Mouse (Mus musculus) liver, adult 2 months (tissue): ENCODE measurements around the gene Grin3b. TPM values are rescaled to one million over a fixed set of nuclear protein-coding genes. Genes with fewer than 3 reads are reported as not detected.

Experiments
- DNase-seq: peaks from one replicate; pipeline ENCODE4 v3.0.0-alpha.2; 2011; ENCODE audit warnings: low read depth, low spot score; ENCODE audit errors: extremely low read depth
- H3K27ac ChIP-seq: fragments of 200-500 bp; replicated peaks from 2 replicates; pipeline ENCODE4 v1.5.1; 2012; ENCODE audit warnings: low read depth, mild to moderate bottlenecking, control low read depth, inconsistent platforms, low read length; ENCODE audit not compliant: insufficient read depth
- H3K27me3 ChIP-seq: fragments of 200-500 bp; 2 replicates; pipeline ENCODE4 v1.6.1; 2012; ENCODE audit warnings: mild to moderate bottlenecking, moderate library complexity, low read length, inconsistent platforms; ENCODE audit not compliant: control insufficient read depth, insufficient read depth
- H3K36me3 ChIP-seq: fragments of 200-500 bp; 2 replicates; pipeline ENCODE4 v1.6.1; 2012; ENCODE audit warnings: low read length, inconsistent platforms; ENCODE audit not compliant: control insufficient read depth, insufficient read depth
- H3K4me1 ChIP-seq: fragments of 200-500 bp; 2 replicates; pipeline ENCODE4 v1.6.1; 2011; ENCODE audit warnings: low read length; ENCODE audit not compliant: control insufficient read depth, insufficient read depth
- H3K4me3 ChIP-seq: fragments of 200-500 bp; 2 replicates; pipeline ENCODE4 v1.5.1; 2011; ENCODE audit warnings: low read depth, mild to moderate bottlenecking, control low read depth, low read length, moderate library complexity; ENCODE audit not compliant: insufficient read depth
- H3K79me2 ChIP-seq: fragments of 200-500 bp; 2 replicates; pipeline ENCODE4 v1.6.1; 2012; ENCODE audit warnings: inconsistent platforms, mild to moderate bottlenecking, low read length, moderate library complexity; ENCODE audit not compliant: control insufficient read depth, insufficient read depth
- H3K9ac ChIP-seq: fragments of 200-500 bp; 2 replicates; pipeline ENCODE4 v1.6.1; 2012; ENCODE audit warnings: low read depth, mild to moderate bottlenecking, control low read depth, inconsistent platforms, low read length
- CTCF ChIP-seq: fragments of 200-500 bp; IDR thresholded peaks from 2 replicates; pipeline ENCODE4 v1.5.1; 2011; ENCODE audit warnings: low read depth, low read length, control low read depth
- POLR2A ChIP-seq: fragments of 200-500 bp; IDR thresholded peaks from 2 replicates; pipeline ENCODE4 v1.6.1; 2011; ENCODE audit warnings: low read length, control low read depth; ENCODE audit not compliant: insufficient read depth; ENCODE audit errors: extremely low read depth
- WGBS: fragments of 180-500 bp; shearing (Covaris S2); methylation state at CpG from one replicate; pipeline ENCODE4 v1.1.7; 2018; 5-methylcytosine and 5-hydroxymethylcytosine counted together
- polyA plus RNA-seq: library from polyadenylated mRNA; depleted of rRNA; stranded (reverse); fragments of >200 nt; gene quantifications from 2 replicates; pipeline ENCODE4 v1.2.3, GENCODE M21; 2012
- total RNA-seq: library from RNA; depleted of rRNA; stranded (reverse); fragments of >200 nt; gene quantifications from 2 replicates; pipeline ENCODE4 v1.2.3, GENCODE M21; 2014

The Grin3b gene
- total and polyA plus RNA-seq, 2 experiments: 0.18 to 0.45 TPM

DNA sequence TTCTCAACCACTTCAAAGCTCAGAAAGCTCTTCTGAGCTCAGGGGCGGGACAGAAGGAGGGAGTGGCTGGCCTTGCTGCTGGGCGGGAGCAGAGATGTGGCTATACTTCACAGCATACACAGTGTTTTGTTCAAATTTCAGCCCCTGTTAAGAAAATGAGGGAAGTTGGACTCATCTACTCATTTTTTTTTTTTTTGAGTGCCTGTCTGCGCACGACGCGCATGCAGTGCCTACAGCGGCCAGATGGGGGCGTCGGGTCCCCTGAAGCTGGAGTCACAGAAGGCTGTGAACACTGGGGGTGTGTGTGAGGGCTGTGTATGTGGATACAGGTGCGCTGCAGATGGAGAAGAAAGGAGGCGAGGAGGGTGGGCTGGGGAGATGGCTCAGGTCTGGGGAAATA lies 16.4 kb downstream of the Grin3b start:
- Histone ChIP-seq H3K36me3 (no peaks in the 10 kb centered on the region), H3K9ac (no peak overlapping the region), H3K4me1 (peaks cover 21% of the 10 kb centered on the region), H3K27me3 (0 out of 2 replicates have a peak, but pooled peaks cover 2% of the 10 kb centered on the region), H3K4me3 (no peak overlapping the region), H3K79me2 (peaks cover 13% of the 10 kb centered on the region; the same call in 1 of the 2 replicates), H3K27ac (peak overlapping the region; percentile 4; the same call in 1 of the 2 replicates)
- DNase-seq: peak; percentile 47
- TF ChIP-seq POLR2A: no peak
- TF ChIP-seq CTCF: peak; percentile 86
- 2% methylated on average over 11 of the region's 11 CpGs for WGBS

DNA sequence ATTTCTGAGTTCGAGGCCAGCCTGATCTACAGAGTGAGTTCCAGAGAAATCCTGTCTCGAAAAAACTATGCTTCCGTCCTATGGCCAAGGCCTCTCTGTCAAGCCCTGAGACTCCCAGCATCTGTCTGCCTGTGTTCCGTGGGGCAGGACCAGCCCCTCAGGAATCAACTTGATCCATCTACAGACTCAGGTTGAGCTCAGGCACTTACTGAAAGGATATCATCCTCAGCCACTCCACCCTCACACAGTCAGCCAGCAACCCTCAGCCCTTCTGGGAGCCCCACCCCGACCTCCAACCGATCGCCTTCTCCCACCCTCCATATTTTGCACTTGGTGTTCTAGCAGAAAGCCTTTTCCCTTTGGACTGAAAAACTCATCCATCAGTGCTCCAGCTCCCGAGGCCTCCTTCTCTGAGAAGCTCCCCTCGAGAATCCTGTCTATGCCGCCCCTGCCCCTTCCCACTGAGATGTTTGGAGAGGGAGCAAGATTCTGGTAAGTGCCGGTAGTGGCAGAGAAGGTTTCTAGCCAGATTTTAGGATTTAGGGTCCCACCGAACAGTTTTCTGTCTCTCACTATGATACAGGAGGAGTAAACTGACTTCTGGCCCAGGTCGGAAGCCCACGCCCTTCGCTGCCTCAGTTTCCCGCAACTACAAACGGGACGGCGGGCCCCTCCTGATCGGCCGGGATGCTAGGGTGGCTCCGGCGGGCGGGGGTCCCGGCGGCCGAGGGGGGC lies 17.4 kb downstream of the Grin3b start:
- peak overlapping the region; percentile 47 for H3K27ac ChIP-seq

DNA sequence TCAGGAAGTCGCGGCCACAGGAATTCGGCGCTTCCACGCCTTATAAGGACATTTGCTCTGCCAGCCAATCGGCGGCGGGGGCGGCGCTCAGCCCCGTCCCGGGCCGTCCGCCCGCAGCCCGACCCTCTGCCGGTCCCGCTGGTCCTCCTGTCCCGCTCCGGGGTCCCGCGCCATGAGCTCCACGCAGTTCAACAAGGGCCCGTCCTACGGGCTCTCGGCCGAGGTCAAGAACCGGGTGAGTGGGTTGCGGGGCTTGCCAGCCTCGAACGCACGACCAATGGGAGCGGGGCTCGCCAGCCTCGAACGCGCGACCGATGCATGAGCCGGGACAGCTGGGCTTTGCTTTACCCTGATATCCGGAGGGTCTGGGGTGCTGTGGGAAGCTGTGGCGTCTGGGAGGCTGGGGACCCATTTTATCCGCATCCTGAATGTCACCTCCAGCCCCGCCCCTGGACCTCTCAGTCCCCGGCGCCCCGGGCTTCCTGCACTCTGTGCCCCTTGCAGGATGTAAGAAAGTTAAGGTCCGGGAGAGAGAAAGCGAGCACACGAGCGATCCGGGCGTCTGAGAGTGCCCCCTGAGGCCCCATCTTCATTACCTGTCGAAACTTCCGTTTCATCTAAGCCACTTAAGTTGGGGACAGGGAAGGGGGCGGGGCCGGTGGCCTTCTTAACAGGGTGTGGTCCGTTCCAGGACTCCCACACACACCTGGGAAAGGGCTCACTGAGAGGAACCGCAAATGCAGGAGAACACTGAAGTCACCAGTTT lies 18.2 kb downstream of the Grin3b start, which contains the start of gene Cnn2:
Gene Cnn2 (plus strand): TSS at position 79 of the 766 bp plus-strand sequence.
- TF ChIP-seq CTCF: no peak
- no peak for TF ChIP-seq POLR2A
- H3K4me1 ChIP-seq: peaks cover 12% of the 10 kb centered on the region

More for the DNA sequence above, 17.4 kb downstream of the Grin3b start:
- 22% methylated on average over 27 of the region's 27 CpGs for WGBS
- Histone ChIP-seq H3K4me1 (peaks cover 14% of the 10 kb centered on the region), H3K9ac (peak overlapping the region; percentile 47), H3K36me3 (no peaks in the 10 kb centered on the region), H3K4me3 (peak overlapping the region; percentile 62), H3K27me3 (0 out of 2 replicates have a peak, but pooled peaks cover 2% of the 10 kb centered on the region), H3K79me2 (peaks cover 6% of the 10 kb centered on the region; the same call in 1 of the 2 replicates)
- DNase-seq: no peak
- TF ChIP-seq CTCF (no peak), POLR2A (no peak)

DNA sequence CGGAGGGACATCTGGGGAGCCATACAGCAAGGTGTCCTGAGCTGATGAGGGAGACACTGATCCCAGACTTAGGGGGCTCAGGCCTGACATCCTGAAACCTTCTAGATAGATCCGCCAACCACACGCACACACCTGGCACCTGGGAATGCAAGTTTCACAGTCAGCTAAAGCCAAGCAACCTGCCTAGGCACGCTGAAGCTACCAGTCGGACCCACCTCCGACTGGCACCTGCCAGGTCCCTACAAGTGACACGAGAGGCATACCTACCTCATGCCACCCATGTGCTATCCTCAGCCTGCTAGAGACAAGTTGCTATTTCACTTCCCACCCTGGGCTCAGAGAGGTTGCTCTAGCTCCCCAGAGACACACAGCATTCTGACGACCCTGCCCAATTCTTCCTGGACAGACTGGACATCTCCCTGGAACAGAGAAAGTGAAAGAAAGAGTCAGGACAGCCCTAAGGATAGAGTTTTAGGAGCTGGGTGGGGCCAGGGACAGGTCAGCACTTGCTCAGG lies 18.8 kb downstream of the Grin3b start:
- no peaks in the 10 kb centered on the region for H3K36me3 ChIP-seq
- H3K4me1 ChIP-seq: peaks cover 12% of the 10 kb centered on the region
- H3K79me2 ChIP-seq: no peaks in the 10 kb centered on the region
- TF ChIP-seq POLR2A (no peak), CTCF (no peak)
- peak overlapping the region; percentile 10 for H3K9ac ChIP-seq
- no peak for DNase-seq
- 45% methylated on average over 8 of the region's 8 CpGs for WGBS
- no peak overlapping the region; the same call in 1 of the 2 replicates for H3K27ac ChIP-seq
- H3K27me3 ChIP-seq: 0 out of 2 replicates have a peak, but pooled peaks cover 2% of the 10 kb centered on the region
- H3K4me3 ChIP-seq: peak overlapping the region; percentile 62

More for the DNA sequence above, 18.2 kb downstream of the Grin3b start, which contains the start of gene Cnn2:
- peak within 1 kb of the TSS; percentile 62 for H3K4me3 ChIP-seq
- 0 out of 2 replicates have a peak, but pooled peaks cover 2% of the 10 kb centered on the region for H3K27me3 ChIP-seq
- WGBS: 3% methylated on average over 59 of the region's 59 CpGs
- peak within 1 kb of the TSS; percentile 47 for H3K27ac ChIP-seq
- H3K79me2 ChIP-seq: no peaks in the 10 kb centered on the region; the same call in 1 of the 2 replicates
- H3K9ac ChIP-seq: peak within 1 kb of the TSS; percentile 47
- H3K36me3 ChIP-seq: no peaks in the 10 kb centered on the region
- no peak for DNase-seq

- Histone ChIP-seq H3K36me3 (no peaks in the 10 kb centered on the region), H3K27me3 (0 out of 2 replicates have a peak, but pooled peaks cover 2% of the 10 kb centered on the region), H3K79me2 (no peaks in the 10 kb centered on the region), H3K4me1 (peaks cover 12% of the 10 kb centered on the region), H3K27ac (no peak overlapping the region), H3K9ac (peak overlapping the region; percentile 25), H3K4me3 (peak overlapping the region; percentile 62; the same call in 1 of the 2 replicates)
- 34% methylated on average over 15 of the region's 15 CpGs for WGBS
- DNase-seq: no peak
- TF ChIP-seq CTCF (no peak), POLR2A (no peak)
Observed at GRCm38 (mm10) chr10:79989870-79990269, 19.4 kb downstream of the Grin3b start.
